Mouse (Mus musculus) gastrocnemius, postnatal 36 days (tissue): ENCODE data around the gene Duox1. TPM values are rescaled to one million over a fixed set of nuclear protein-coding genes. Genes with fewer than 3 reads are reported as not detected.

Experiments
- DNase-seq, 2 experiments: peaks; one replicate each; pipeline ENCODE4 v3.0.0; 2022
- intact Hi-C: fragments of 180-260 bp; cut with DNase I; formaldehyde crosslinking; loops from one replicate; pipeline ENCODE4 v1.15.1; 2025
- total RNA-seq, 2 experiments: library from RNA; stranded (reverse); gene quantifications; 2 replicates each; pipeline ENCODE4 v1.2.3; 2021

Duox1 gene
- total RNA-seq, 2 experiments from 2014 or later: 0.47 to 0.66 TPM

GRCm38 (mm10) chr2:122351931-122352329 is 36.5 kb downstream of the Duox1 start:
- intact Hi-C loops: no loop called here
- no peak for DNase-seq

DNA sequence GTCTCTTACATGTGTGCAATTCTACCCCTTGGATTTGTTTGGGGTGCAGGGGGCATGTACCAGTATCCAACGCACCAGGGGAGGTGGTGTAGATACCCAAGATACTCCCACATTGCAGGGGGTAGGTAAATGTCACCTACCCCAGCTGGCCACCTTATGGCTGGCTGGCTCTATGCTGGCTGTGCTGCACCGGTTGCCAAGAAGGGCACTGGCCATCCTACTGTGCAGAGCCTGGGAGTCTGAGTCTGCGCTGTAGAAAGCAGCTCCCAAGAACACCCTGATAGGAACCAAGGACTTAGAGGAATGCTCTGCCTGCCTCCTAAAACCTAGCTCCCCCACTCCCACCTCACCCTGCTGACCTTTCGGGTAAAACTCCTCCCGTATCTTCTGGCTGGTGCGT is 37.5 kb downstream of the Duox1 start:
- intact Hi-C loops: no loop called here
- DNase-seq: no peak

- intact Hi-C loops: no loop called here
- no peak for DNase-seq
Observed at GRCm38 (mm10) chr2:122353765-122354164, 38.3 kb downstream of the Duox1 start.

- intact Hi-C loops: no loop called here
- DNase-seq: no peak
Observed at GRCm38 (mm10) chr2:122354191-122354929, 38.9 kb downstream of the Duox1 start.

GRCm38 (mm10) chr2:122355389-122355788 is 39.9 kb downstream of the Duox1 start:
- DNase-seq: no peak
- intact Hi-C loops: no loop called here

- intact Hi-C loops: no loop called here
- no peak for DNase-seq
Observed at GRCm38 (mm10) chr2:122356187-122356586, 40.7 kb downstream of the Duox1 start.

DNA sequence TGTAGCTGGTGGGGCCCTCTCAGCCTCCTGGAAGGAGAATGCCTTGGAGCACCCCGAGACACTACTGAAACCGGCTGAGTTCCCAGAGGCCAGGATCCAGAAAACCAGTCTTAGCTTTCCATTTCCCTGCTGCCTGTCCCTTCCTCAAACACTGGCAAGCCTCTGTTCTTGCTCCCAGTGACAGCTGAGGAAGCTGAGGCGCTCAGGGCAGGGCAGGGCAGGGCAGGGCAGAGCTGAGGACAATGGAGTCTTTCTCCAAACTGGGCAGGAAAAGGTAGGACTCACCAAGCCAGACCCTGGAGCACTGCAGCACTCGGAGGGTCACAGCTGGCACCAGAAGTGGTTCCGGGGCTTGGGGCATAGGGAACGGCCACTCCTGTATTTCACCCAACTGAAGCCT is 44.8 kb downstream of the Duox1 start:
- intact Hi-C loops: no loop called here
- no peak for DNase-seq

DNA sequence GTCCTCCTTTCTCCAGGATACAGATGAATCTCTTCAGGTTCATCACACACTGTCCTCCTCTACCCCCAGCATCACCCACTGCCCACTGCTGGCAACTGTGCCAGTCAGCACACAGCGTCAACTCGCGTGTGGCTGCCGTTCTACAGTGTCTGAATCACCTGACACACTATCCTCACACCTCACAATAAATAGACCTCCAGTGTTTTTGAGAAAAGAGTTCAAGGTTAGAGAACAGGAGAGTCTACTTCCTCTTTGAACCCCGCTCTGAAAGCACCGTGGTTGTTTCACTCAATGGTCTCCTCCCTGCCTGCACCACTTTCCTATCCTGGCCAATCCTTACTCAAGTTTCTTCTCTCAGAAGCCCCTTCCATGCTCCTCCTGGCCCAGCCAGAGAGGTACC is 45.7 kb downstream of the Duox1 start:
- intact Hi-C loops: no loop called here
- no peak for DNase-seq

- DNase-seq: no peak
- intact Hi-C loops: no loop called here
Observed at GRCm38 (mm10) chr2:122361868-122362621, 46.6 kb downstream of the Duox1 start.

- intact Hi-C loops: no loop called here
- no peak for DNase-seq
Observed at GRCm38 (mm10) chr2:122362622-122363523, 47.4 kb downstream of the Duox1 start.

GRCm38 (mm10) chr2:122364352-122364944 is 49.0 kb downstream of the Duox1 start:
- intact Hi-C loops: no loop called here
- DNase-seq: no peak

- DNase-seq: no peak
- intact Hi-C loops: loop anchor here (5.0 kb wide), 1 partner anchor 207 kb away; no protein-coding TSS in a partner anchor
Observed at GRCm38 (mm10) chr2:122365244-122365866, 49.9 kb downstream of the Duox1 start.

DNA sequence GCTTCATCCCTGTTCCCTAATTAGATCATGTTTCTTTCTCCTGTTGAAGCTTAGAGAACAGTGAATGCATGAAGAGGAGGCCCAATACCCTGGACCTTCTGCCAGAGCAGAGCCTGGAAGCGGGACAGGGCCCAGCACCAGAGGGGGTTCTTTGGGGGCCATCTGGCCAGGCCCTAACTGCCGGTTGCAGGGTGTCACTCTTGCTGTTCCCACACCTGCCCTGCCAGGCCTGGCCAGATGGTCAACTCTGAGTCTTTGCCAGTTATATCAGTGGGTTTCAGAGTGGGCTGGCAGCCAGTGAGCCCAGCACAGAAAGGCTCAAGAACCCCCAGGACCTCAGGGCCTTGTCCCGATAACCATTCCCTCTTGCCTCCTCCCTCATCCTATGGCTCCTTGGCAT is 50.6 kb downstream of the Duox1 start:
- intact Hi-C loops: loop anchor here (5.0 kb wide), 1 partner anchor 206 kb away; no protein-coding TSS in a partner anchor
- no peak for DNase-seq

GRCm38 (mm10) chr2:122366706-122367105 is 51.2 kb downstream of the Duox1 start:
- no peak for DNase-seq
- intact Hi-C loops: loop anchor here (5.0 kb wide), 1 partner anchor 206 kb away; no protein-coding TSS in a partner anchor

GRCm38 (mm10) chr2:122367181-122367580 is 51.7 kb downstream of the Duox1 start:
- DNase-seq: no peak

DNA sequence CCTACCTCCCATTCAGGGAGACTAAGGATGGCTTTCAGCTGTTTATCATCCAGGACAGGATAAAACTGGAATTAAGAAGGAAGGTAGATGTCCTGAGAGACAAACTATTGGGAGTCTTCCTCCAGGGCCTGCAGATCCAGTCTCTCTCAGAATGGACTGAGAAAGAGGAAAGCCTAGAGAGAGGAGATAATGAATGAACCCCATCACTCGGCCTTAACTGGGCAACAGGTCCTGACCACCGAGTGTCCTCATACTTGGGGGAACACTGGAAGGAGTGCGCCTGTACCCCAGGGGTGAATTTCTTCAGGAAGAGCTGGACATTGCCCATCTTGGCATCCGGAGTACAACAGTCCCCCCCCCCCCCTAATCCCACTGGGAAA is 52.2 kb downstream of the Duox1 start:
- DNase-seq: no peak
- intact Hi-C loops: loop anchor here (5.0 kb wide), 1 partner anchor 205 kb away; no protein-coding TSS in a partner anchor

More at GRCm38 (mm10) chr2:122367181-122367580, 51.7 kb downstream of the Duox1 start:
- intact Hi-C loops: loop anchor here (5.0 kb wide), 1 partner anchor 205 kb away; no protein-coding TSS in a partner anchor

DNA sequence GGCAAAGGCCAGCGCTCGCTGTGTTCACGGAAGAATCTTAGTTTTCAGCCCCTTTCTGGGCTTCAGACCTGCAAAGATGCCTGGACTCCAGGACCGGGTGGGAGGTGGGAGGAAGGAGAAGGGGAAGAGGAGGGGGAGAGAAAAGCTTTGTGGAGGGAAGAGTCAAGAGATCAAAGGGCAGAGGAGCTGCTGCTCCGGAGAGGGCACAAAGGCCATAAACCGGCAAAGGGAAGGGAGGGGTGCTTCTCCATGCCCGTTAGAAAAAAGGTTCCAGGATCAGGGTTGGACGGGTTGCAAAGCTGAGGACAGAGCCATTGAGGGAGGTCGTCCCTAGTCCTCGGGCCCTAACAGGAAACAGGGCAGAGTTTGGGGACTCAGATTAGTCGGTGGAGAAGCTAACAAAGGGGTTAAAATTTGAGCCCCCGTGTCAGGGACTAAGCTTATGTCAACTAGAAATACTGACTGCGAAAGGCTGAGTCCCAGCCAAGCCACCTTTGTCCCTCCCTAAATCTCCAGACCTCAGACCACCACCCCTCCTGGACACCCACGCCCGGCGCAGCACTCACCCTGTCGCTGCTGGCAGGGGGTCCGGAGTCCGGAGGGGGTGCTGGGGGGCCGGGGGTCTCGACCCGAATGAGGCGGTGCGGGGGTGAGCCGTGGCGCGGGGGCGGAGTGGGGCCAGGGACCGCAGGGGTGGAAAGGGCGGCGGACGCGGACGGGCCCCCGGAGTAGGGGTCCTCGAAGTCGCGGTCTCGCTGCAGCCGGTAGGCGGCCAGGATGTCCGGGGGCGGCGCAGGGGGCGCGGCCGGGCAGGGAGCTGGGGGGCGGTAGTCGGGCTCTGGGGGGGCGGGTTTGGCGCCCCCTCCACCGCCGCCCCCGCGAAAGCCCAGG is 52.9 kb downstream of the Duox1 start:
- no peak for DNase-seq
- intact Hi-C loops: loop anchor here (5.0 kb wide), 1 partner anchor 204 kb away; no protein-coding TSS in a partner anchor

GRCm38 (mm10) chr2:122368995-122369739 is 53.7 kb downstream of the Duox1 start, which contains the start of gene Shf:
Gene Shf, minus strand, starts transcription at chr2:122369162.
- intact Hi-C loops: loop anchor here (5.0 kb wide), 1 partner anchor 203 kb away; no protein-coding TSS in a partner anchor
- peak; percentile 82 to 85 for DNase-seq
